Mouse (Mus musculus) liver, adult (tissue): ENCODE results near the gene Gimap5.
A peak's percentile ranks its signal among the peaks of the same experiment; 100 is the strongest.

Experiments
- GATA4 ChIP-seq: IDR thresholded peaks from 2 replicates; pipeline ENCODE4 v1.6.1; 2014; ENCODE audit warnings: mild to moderate bottlenecking, low read length; ENCODE audit not compliant: insufficient replicate concordance

Gimap5 gene

GRCm38 (mm10) chr6:48745959-48746889 lies at the start of gene Gimap5:
Gimap5 (plus strand) TSS chr6:48746197.
- TF ChIP-seq GATA4, result no peak

- TF ChIP-seq GATA4, result no peak
Measured at GRCm38 (mm10) chr6:48696830-48697554, 49.0 kb upstream of the Gimap5 start.

GRCm38 (mm10) chr6:48697555-48697930 lies 48.5 kb upstream of the Gimap5 start:
- no peak for TF ChIP-seq GATA4

GRCm38 (mm10) chr6:48698066-48698856 lies 47.7 kb upstream of the Gimap5 start:
- TF ChIP-seq GATA4, result no peak

- no peak for TF ChIP-seq GATA4
Measured at GRCm38 (mm10) chr6:48698888-48699287, 47.1 kb upstream of the Gimap5 start.

- TF ChIP-seq GATA4, result peak; percentile 88
Measured at GRCm38 (mm10) chr6:48700251-48701075, 45.5 kb upstream of the Gimap5 start.

- no peak for TF ChIP-seq GATA4
Measured at GRCm38 (mm10) chr6:48702146-48702545, 43.9 kb upstream of the Gimap5 start.

GRCm38 (mm10) chr6:48702601-48703000 lies 43.4 kb upstream of the Gimap5 start:
- no peak for TF ChIP-seq GATA4

- TF ChIP-seq GATA4, result no peak
Measured at GRCm38 (mm10) chr6:48704146-48704545, 41.9 kb upstream of the Gimap5 start.

- no peak for TF ChIP-seq GATA4
Measured at GRCm38 (mm10) chr6:48706130-48706529, 39.9 kb upstream of the Gimap5 start.

GRCm38 (mm10) chr6:48718455-48718854 lies 27.5 kb upstream of the Gimap5 start, which contains the start of the genes Gm28053 and Gimap7:
Gm28053 (plus strand) TSS chr6:48718607.
Gimap7 (plus strand) TSS chr6:48718621.
- TF ChIP-seq GATA4, result no peak

GRCm38 (mm10) chr6:48720326-48720725 lies 25.7 kb upstream of the Gimap5 start:
- no peak for TF ChIP-seq GATA4

GRCm38 (mm10) chr6:48723468-48723867 lies 22.5 kb upstream of the Gimap5 start:
- no peak for TF ChIP-seq GATA4

- TF ChIP-seq GATA4, result no peak
Measured at GRCm38 (mm10) chr6:48725476-48725875, 20.5 kb upstream of the Gimap5 start.

GRCm38 (mm10) chr6:48727761-48728160 lies 18.2 kb upstream of the Gimap5 start:
- TF ChIP-seq GATA4, result no peak

GRCm38 (mm10) chr6:48732864-48733304 lies 13.1 kb upstream of the Gimap5 start:
- no peak for TF ChIP-seq GATA4
